Mouse (Mus musculus): ENCODE results near the gene Cracr2b. TPM values are rescaled to one million over a fixed set of nuclear protein-coding genes. Genes with fewer than 3 reads are reported as not detected.

The Cracr2b gene
- total and polyA plus RNA-seq, 3 experiments = 0.73 to 6.9 TPM; not detected in 1

DNA sequence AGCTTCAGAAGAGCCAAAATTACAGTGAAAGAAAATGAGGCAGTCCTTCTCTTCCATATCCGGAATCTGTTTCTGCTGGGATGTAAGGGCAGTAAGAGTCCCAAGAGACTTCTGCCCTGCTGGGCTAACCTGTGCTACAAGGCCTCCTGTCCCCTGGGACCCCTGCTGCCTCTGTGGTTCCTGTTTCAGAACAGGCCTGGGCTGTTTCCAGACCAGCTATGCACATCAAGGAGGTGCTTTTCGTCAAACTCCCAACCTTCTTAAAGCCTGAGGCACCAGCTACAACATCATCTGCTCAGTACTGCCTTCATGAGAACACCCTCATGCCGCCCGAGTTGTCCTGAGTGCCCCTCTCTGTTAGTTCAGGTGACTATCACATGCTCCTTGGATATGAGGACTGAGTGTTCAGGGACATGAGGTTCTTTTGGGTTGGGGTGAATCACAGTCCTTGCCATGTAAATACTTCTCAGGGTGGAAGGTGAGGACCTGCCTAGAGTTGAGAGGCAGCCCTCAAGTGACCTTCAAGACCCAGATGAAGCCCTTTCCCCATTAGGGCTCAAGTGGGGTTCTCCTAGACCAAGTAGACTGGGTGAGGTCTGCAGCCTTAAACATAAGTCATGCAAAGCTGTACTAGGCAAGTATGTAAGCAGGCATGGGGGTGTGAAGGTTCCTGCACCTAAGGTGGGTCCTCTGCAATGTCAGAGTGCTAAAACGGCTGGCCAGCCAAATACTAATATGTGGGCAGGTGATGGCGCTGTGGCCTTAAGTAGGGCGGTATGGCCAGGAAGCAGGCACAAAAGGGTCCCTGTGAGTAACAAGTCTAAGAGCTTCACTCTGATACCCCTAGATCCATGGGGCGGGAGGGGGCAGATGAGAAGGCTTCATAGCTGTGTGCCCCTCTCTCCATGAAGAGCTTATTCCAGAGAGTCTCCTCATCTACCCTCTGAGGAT lies 42.9 kb upstream of the Cracr2b start:
- Histone ChIP-seq H3K9ac (ENCODE audit: control insufficient read depth, low read depth, low read length, poor library complexity, severe bottlenecking) (peak overlapping the region; percentile 47; the same call in 1 of the 2 replicates), H3K79me2 (ENCODE audit: control insufficient read depth, insufficient read depth, low read length, poor library complexity) (peaks cover 4% of the 10 kb centered on the region; the same call in 1 of the 2 replicates)
- TF ChIP-seq RAD21 (IDR thresholded peaks at IDR 0.05; ENCODE audit: low read depth, low read length) (peak; percentile 27), ZMIZ1 (IDR thresholded peaks at IDR 0.05; ENCODE audit: low read depth, low read length) (no peak), SMC3 (IDR thresholded peaks at IDR 0.05; ENCODE audit: low read depth, low read length) (peak; percentile 23; the same call in 1 of the 2 replicates), MYB (IDR thresholded peaks at IDR 0.05; ENCODE audit: low read depth, low read length) (no peak), CTCF (IDR thresholded peaks at IDR 0.05 in 2 of 3, conservative IDR thresholded peaks at IDR 0.05 in 1 of 3; ENCODE audit: control insufficient read depth in 1 of 3, insufficient read depth in 1 of 3, low read depth in 2 of 3, low read length in 3 of 3, poor library complexity in 1 of 3, severe bottlenecking in 1 of 3) (peak in 2 of 3 experiments; percentile 26 to 27; a peak in 2 of 6 replicates), TAL1 (IDR thresholded peaks at IDR 0.05; ENCODE audit: low read length) (no peak), GATA1 (IDR thresholded peaks at IDR 0.05; ENCODE audit: low read depth, low read length) (no peak), KAT2A (conservative IDR thresholded peaks at IDR 0.05; ENCODE audit: low read depth, low read length) (no peak), ZKSCAN1 (IDR thresholded peaks at IDR 0.05; ENCODE audit: low read depth, low read length) (no peak), MEF2A (IDR thresholded peaks at IDR 0.05; ENCODE audit: extremely low read depth, insufficient replicate concordance, low read depth, low read length, poor library complexity, severe bottlenecking) (no peak), UBTF (IDR thresholded peaks at IDR 0.05; ENCODE audit: borderline replicate concordance, insufficient read depth, low read depth, low read length) (no peak), E2F4 (IDR thresholded peaks at IDR 0.05; ENCODE audit: borderline replicate concordance, low read depth, low read length) (no peak)

DNA sequence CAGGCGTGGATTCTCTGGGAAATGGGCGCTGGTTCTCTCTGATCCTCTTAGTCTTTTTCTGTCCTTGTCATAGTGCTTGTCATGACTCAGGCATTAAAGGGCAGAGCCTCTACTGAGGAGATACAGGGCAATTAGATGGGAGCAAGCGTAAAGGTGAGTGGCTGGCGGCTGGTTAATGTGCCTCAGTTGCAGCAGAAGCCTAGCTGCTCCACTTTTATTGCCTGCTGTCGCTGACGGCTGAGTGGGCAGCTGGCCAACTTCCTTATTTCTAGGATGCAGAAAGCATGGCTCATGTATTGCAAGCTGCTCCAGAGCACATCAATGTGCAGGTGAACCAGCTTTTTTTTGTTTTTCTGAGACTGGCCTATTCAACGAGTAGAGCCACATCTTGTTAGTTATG lies 41.9 kb upstream of the Cracr2b start:
- peak; percentile 93 for DNase-seq (ENCODE audit: low read depth, low spot score)
- peak; percentile 46; the same call in 1 of the 2 replicates for TF ChIP-seq MXI1 (IDR thresholded peaks at IDR 0.05; ENCODE audit: low read depth, low read length)
- peak; percentile 28; the same call in 1 of the 2 replicates for TF ChIP-seq ELF1 (IDR thresholded peaks at IDR 0.05; ENCODE audit: low read depth, low read length)
- TF ChIP-seq UBTF (IDR thresholded peaks at IDR 0.05; ENCODE audit: borderline replicate concordance, insufficient read depth, low read depth, low read length) = no peak
- TF ChIP-seq TAL1 (IDR thresholded peaks at IDR 0.05; ENCODE audit: low read length) = 0 out of 2 replicates have a peak, but pooled peaks have one; percentile 4
- 0 out of 2 replicates have a peak, but pooled peaks have one; percentile 30 for TF ChIP-seq MYC (IDR thresholded peaks at IDR 0.05; ENCODE audit: low read depth, low read length)

More for the DNA sequence above, 42.9 kb upstream of the Cracr2b start:
- Histone ChIP-seq H3K9me3 (replicated peaks; ENCODE audit: insufficient read depth, low read length) (no peaks in the 10 kb centered on the region), H3K4me1 (ENCODE audit: control insufficient read depth in 1 of 2, insufficient read depth in 2 of 2, low read length in 2 of 2) (peaks cover 5 to 18% of the 10 kb centered on the region in 2 experiments; a peak in 3 of 4 replicates), H3K4me3 (ENCODE audit: control insufficient read depth in 1 of 2, insufficient read depth in 1 of 2, low read depth in 2 of 2, low read length in 2 of 2) (peak overlapping the region in 1 of 2 experiments; percentile 33; a peak in 3 of 4 replicates), H3K27ac (ENCODE audit: control insufficient read depth, low read depth, low read length) (no peak overlapping the region), H3K27me3 (ENCODE audit: control insufficient read depth in 1 of 2, insufficient read depth in 2 of 2, low read length in 2 of 2) (no peaks in the 10 kb centered on the region), H3K36me3 (ENCODE audit: control insufficient read depth in 1 of 2, insufficient read depth in 2 of 2, low read length in 2 of 2) (peaks cover 0 to 13% of the 10 kb centered on the region in 2 experiments; a peak in 2 of 4 replicates)
- DNase-seq (ENCODE audit: low read depth, low spot score) = no peak

More for the DNA sequence above, 41.9 kb upstream of the Cracr2b start:
- H3K4me3 ChIP-seq (ENCODE audit: control insufficient read depth in 1 of 2, insufficient read depth in 1 of 2, low read depth in 2 of 2, low read length in 2 of 2) = peak overlapping the region; percentile 7 to 33
- H3K27me3 ChIP-seq (ENCODE audit: control insufficient read depth in 1 of 2, insufficient read depth in 2 of 2, low read length in 2 of 2) = no peaks in the 10 kb centered on the region; a peak in 1 of 4 replicates
- H3K27ac ChIP-seq (ENCODE audit: control insufficient read depth, low read depth, low read length) = no peak overlapping the region
- peaks cover 5 to 15% of the 10 kb centered on the region in 2 experiments; a peak in 3 of 4 replicates for H3K4me1 ChIP-seq (ENCODE audit: control insufficient read depth in 1 of 2, insufficient read depth in 2 of 2, low read length in 2 of 2)
- H3K9ac ChIP-seq (ENCODE audit: control insufficient read depth, low read depth, low read length, poor library complexity, severe bottlenecking) = peak overlapping the region; percentile 47
- H3K9me3 ChIP-seq (replicated peaks; ENCODE audit: insufficient read depth, low read length) = no peaks in the 10 kb centered on the region
- peaks cover 0 to 11% of the 10 kb centered on the region in 2 experiments; a peak in 2 of 4 replicates for H3K36me3 ChIP-seq (ENCODE audit: control insufficient read depth in 1 of 2, insufficient read depth in 2 of 2, low read length in 2 of 2)
- no peaks in the 10 kb centered on the region; the same call in 1 of the 2 replicates for H3K79me2 ChIP-seq (ENCODE audit: control insufficient read depth, insufficient read depth, low read length, poor library complexity)
